Mouse (Mus musculus): ENCODE results near the gene Nptx1. TPM values are rescaled to one million over a fixed set of nuclear protein-coding genes. Genes with fewer than 3 reads are reported as not detected.
A peak's percentile ranks its signal among the peaks of the same experiment; 100 is the strongest.

Gene Nptx1
- total RNA-seq, 2 experiments from 2014 or later: not detected

GRCm38 (mm10) chr11:119500011-119500410, 47.5 kb downstream of the Nptx1 start:
- ATAC-seq (replicated peaks; ENCODE audit: poor library complexity, severe bottlenecking): no peak

GRCm38 (mm10) chr11:119499297-119499696, 48.3 kb downstream of the Nptx1 start:
- ATAC-seq (replicated peaks; ENCODE audit: poor library complexity, severe bottlenecking): no peak

- ATAC-seq (replicated peaks; ENCODE audit: poor library complexity, severe bottlenecking): no peak
Measured at GRCm38 (mm10) chr11:119497451-119497850, 50.1 kb downstream of the Nptx1 start.

- ATAC-seq (replicated peaks; ENCODE audit: poor library complexity, severe bottlenecking): no peak
Measured at GRCm38 (mm10) chr11:119496147-119496546, 51.4 kb downstream of the Nptx1 start.

- no peak for ATAC-seq (replicated peaks; ENCODE audit: poor library complexity, severe bottlenecking)
Measured at GRCm38 (mm10) chr11:119493516-119493915, 54.0 kb downstream of the Nptx1 start.

GRCm38 (mm10) chr11:119492830-119493229, 54.7 kb downstream of the Nptx1 start:
- ATAC-seq (replicated peaks; ENCODE audit: poor library complexity, severe bottlenecking): no peak

- no peak; the same call in 1 of the 2 replicates for ATAC-seq (replicated peaks; ENCODE audit: poor library complexity, severe bottlenecking)
Measured at GRCm38 (mm10) chr11:119491690-119492087, 55.9 kb downstream of the Nptx1 start.

- peak; percentile 97 for ATAC-seq (replicated peaks; ENCODE audit: poor library complexity, severe bottlenecking)
Measured at GRCm38 (mm10) chr11:119490861-119491689, 56.5 kb downstream of the Nptx1 start, which contains the start of gene Endov. Gene Endov, plus strand, starts transcription at chr11:119491347.

Other genes with a start within 250 kb of the Nptx1 start
- gene Eif4a3, start 247.7 kb downstream of the Nptx1 start, total RNA-seq (2014; fragmentation: Nextera tagmentation): 280 and 311 TPM in 2 replicates
- 188 and 228 TPM in 2 replicates for gene Eif4a3, start 247.7 kb downstream of the Nptx1 start, total RNA-seq (2017)
- gene Card14, start 240.0 kb downstream of the Nptx1 start, total RNA-seq (2014; fragmentation: Nextera tagmentation): not detected in 2 replicates
- gene Card14, start 240.0 kb downstream of the Nptx1 start, total RNA-seq (2017): not detected in 2 replicates
- 4.3 and 5.2 TPM in 2 replicates for gene Sgsh, start 192.2 kb downstream of the Nptx1 start, total RNA-seq (2014; fragmentation: Nextera tagmentation)
- gene Sgsh, start 192.2 kb downstream of the Nptx1 start, total RNA-seq (2017): 2.7 and 4.1 TPM in 2 replicates
- 1.1 TPM in 1 of 2 replicates, not detected in the other for gene Slc26a11, start 192.2 kb downstream of the Nptx1 start, total RNA-seq (2014; fragmentation: Nextera tagmentation)
- 0.21 and 0.43 TPM in 2 replicates for gene Slc26a11, start 192.2 kb downstream of the Nptx1 start, total RNA-seq (2017)
- 57.7 and 58.1 TPM in 2 replicates for gene Rnf213, start 154.7 kb downstream of the Nptx1 start, total RNA-seq (2014; fragmentation: Nextera tagmentation)
- gene Rnf213, start 154.7 kb downstream of the Nptx1 start, total RNA-seq (2017): 40.5 and 45.5 TPM in 2 replicates
- 5.5 and 10.3 TPM in 2 replicates for gene Endov, start 56.4 kb downstream of the Nptx1 start, total RNA-seq (2014; fragmentation: Nextera tagmentation)
- gene Endov, start 56.4 kb downstream of the Nptx1 start, total RNA-seq (2017): 14.2 and 21.0 TPM in 2 replicates
- gene Rptor, start 55.2 kb upstream of the Nptx1 start, total RNA-seq (2014; fragmentation: Nextera tagmentation): 23.8 and 33.0 TPM in 2 replicates
- gene Rptor, start 55.2 kb upstream of the Nptx1 start, total RNA-seq (2017): 13.7 and 20.9 TPM in 2 replicates